Mouse (Mus musculus): ENCODE data around the gene Fndc8.

The Fndc8 gene

GRCm38 (mm10) chr11:82891936-82892335 lies at the start of gene Fndc8:
TSS of gene Fndc8 (plus strand) at chr11:82892124.
- DNase-seq (ENCODE audit: low spot score) = no peak

GRCm38 (mm10) chr11:82844771-82845414 lies 47.0 kb upstream of the Fndc8 start:
- no peak for DNase-seq (ENCODE audit: low spot score)

GRCm38 (mm10) chr11:82845415-82846078 lies 46.4 kb upstream of the Fndc8 start:
- peak; percentile 79 for DNase-seq (ENCODE audit: low spot score)

GRCm38 (mm10) chr11:82846079-82846436 lies 45.9 kb upstream of the Fndc8 start:
- DNase-seq (ENCODE audit: low spot score) = peak; percentile 82

- DNase-seq (ENCODE audit: low spot score) = no peak
These were observed 45.0 kb upstream of the Fndc8 start for GRCm38 (mm10) chr11:82846938-82847337.

- peak; percentile 94 for DNase-seq (ENCODE audit: low spot score)
These were observed 44.3 kb upstream of the Fndc8 start for GRCm38 (mm10) chr11:82847571-82848000.

GRCm38 (mm10) chr11:82850259-82850658 lies 41.7 kb upstream of the Fndc8 start:
- DNase-seq (ENCODE audit: low spot score) = no peak

- DNase-seq (ENCODE audit: low spot score) = no peak
These were observed 39.8 kb upstream of the Fndc8 start for GRCm38 (mm10) chr11:82852115-82852514.

GRCm38 (mm10) chr11:82852540-82852939 lies 39.4 kb upstream of the Fndc8 start:
- no peak for DNase-seq (ENCODE audit: low spot score)

- DNase-seq (ENCODE audit: low spot score) = no peak
These were observed 39.0 kb upstream of the Fndc8 start for GRCm38 (mm10) chr11:82852958-82853357.

GRCm38 (mm10) chr11:82854111-82854510 lies 37.8 kb upstream of the Fndc8 start:
- DNase-seq (ENCODE audit: low spot score) = no peak

- peak; percentile 58 for DNase-seq (ENCODE audit: low spot score)
These were observed 36.5 kb upstream of the Fndc8 start for GRCm38 (mm10) chr11:82855327-82855973.

GRCm38 (mm10) chr11:82856032-82856431 lies 35.9 kb upstream of the Fndc8 start:
- DNase-seq (ENCODE audit: low spot score) = no peak

- no peak for DNase-seq (ENCODE audit: low spot score)
These were observed 34.5 kb upstream of the Fndc8 start for GRCm38 (mm10) chr11:82857307-82857848.

- no peak for DNase-seq (ENCODE audit: low spot score)
These were observed 31.2 kb upstream of the Fndc8 start for GRCm38 (mm10) chr11:82860759-82861158.

- no peak for DNase-seq (ENCODE audit: low spot score)
These were observed 30.4 kb upstream of the Fndc8 start for GRCm38 (mm10) chr11:82861558-82861957.

GRCm38 (mm10) chr11:82862638-82863037 lies 29.3 kb upstream of the Fndc8 start:
- no peak for DNase-seq (ENCODE audit: low spot score)

- DNase-seq (ENCODE audit: low spot score) = no peak
These were observed 28.9 kb upstream of the Fndc8 start for GRCm38 (mm10) chr11:82863059-82863458.

GRCm38 (mm10) chr11:82863488-82863931 lies 28.4 kb upstream of the Fndc8 start:
- no peak for DNase-seq (ENCODE audit: low spot score)

GRCm38 (mm10) chr11:82865957-82866356 lies 26.0 kb upstream of the Fndc8 start:
- DNase-seq (ENCODE audit: low spot score) = no peak

GRCm38 (mm10) chr11:82866850-82867564 lies 24.9 kb upstream of the Fndc8 start:
- no peak for DNase-seq (ENCODE audit: low spot score)

GRCm38 (mm10) chr11:82867956-82868355 lies 24.0 kb upstream of the Fndc8 start:
- no peak for DNase-seq (ENCODE audit: low spot score)

Data from c-Kit-positive CD71-positive TER-119-positive erythroid progenitor cells, embryonic 14.5 days (primary cell).